Mouse (Mus musculus) midbrain, embryonic 15.5 days (tissue): ENCODE measurements around the gene 1700012B07Rik. TPM values are rescaled to one million over a fixed set of nuclear protein-coding genes. Genes with fewer than 3 reads are reported as not detected.

ENCODE experiments used
- ATAC-seq: fragments of 200-750 bp; cut with Nextera tagmentation; replicated peaks from 2 replicates; pipeline ENCODE4 v1.8.0; 2017; ENCODE audit warnings: moderate TSS enrichment
- H3K27ac ChIP-seq: fragments of 300-500 bp; sonication (generic); 2 replicates; pipeline ENCODE4 v1.5.1; 2015; ENCODE audit warnings: mild to moderate bottlenecking, inconsistent platforms
- H3K27me3 ChIP-seq: fragments of 300-500 bp; sonication (generic); replicated peaks from 2 replicates; pipeline ENCODE4 v1.6.1; 2015; ENCODE audit warnings: inconsistent platforms
- H3K36me3 ChIP-seq: fragments of 300-500 bp; sonication (generic); replicated peaks from 2 replicates; pipeline ENCODE4 v1.6.1; 2015; ENCODE audit warnings: inconsistent platforms
- H3K4me1 ChIP-seq: fragments of 300-500 bp; sonication (generic); 2 replicates; pipeline ENCODE4 v1.6.1; 2015; ENCODE audit warnings: inconsistent platforms
- H3K4me2 ChIP-seq: fragments of 300-500 bp; sonication (generic); 2 replicates; pipeline ENCODE4 v1.6.1; 2015; ENCODE audit warnings: inconsistent platforms, mild to moderate bottlenecking, moderate library complexity
- H3K4me3 ChIP-seq: fragments of 300-500 bp; sonication (generic); 2 replicates; pipeline ENCODE4 v1.5.1; 2015; ENCODE audit warnings: mild to moderate bottlenecking, inconsistent platforms
- H3K9ac ChIP-seq: fragments of 300-500 bp; sonication (generic); 2 replicates; pipeline ENCODE4 v1.6.1; 2015; ENCODE audit warnings: mild to moderate bottlenecking, inconsistent platforms
- H3K9me3 ChIP-seq: fragments of 300-500 bp; sonication (generic); 2 replicates; pipeline ENCODE4 v1.6.1; 2016; ENCODE audit warnings: inconsistent platforms
- WGBS: fragments of 180-500 bp; shearing (Covaris S2); methylation state at CpG from one replicate; pipeline ENCODE4 v1.1.7; 2015; ENCODE audit warnings: mixed read lengths; 5-methylcytosine and 5-hydroxymethylcytosine counted together
- polyA plus RNA-seq: library from polyadenylated mRNA; unstranded; fragments of >200 nt; fragmentation: Nextera tagmentation; extraction: Ambion mirVana; gene quantifications from 2 replicates; pipeline ENCODE4 v1.2.1, GENCODE M21; 2015

The 1700012B07Rik gene
- polyA plus RNA-seq, 1 experiment from 2014 or later, result not detected

GRCm38 (mm10) chr11:109822280-109822679, 5.6 kb downstream of the 1700012B07Rik start:
- no peaks in the 10 kb centered on the region for H3K36me3 ChIP-seq
- WGBS, result 86% methylated on average over 6 of the region's 6 CpGs
- no peak overlapping the region for H3K4me3 ChIP-seq
- no peak overlapping the region for H3K27ac ChIP-seq
- H3K9me3 ChIP-seq, result 0 out of 2 replicates have a peak, but pooled peaks cover 3% of the 10 kb centered on the region
- no peaks in the 10 kb centered on the region for H3K4me1 ChIP-seq
- no peak for ATAC-seq
- no peak overlapping the region for H3K4me2 ChIP-seq
- no peaks in the 10 kb centered on the region for H3K27me3 ChIP-seq
- H3K9ac ChIP-seq, result no peak overlapping the region

GRCm38 (mm10) chr11:109817405-109817804, 10.4 kb downstream of the 1700012B07Rik start:
- 86% methylated on average over 3 of the region's 3 CpGs for WGBS
- no peak for ATAC-seq
- Histone ChIP-seq H3K4me1 (no peaks in the 10 kb centered on the region), H3K27ac (no peak overlapping the region), H3K27me3 (no peaks in the 10 kb centered on the region), H3K4me3 (no peak overlapping the region), H3K9me3 (no peaks in the 10 kb centered on the region), H3K9ac (no peak overlapping the region), H3K4me2 (no peak overlapping the region), H3K36me3 (no peaks in the 10 kb centered on the region)

- Histone ChIP-seq H3K4me2 (no peak overlapping the region), H3K27ac (no peak overlapping the region), H3K9me3 (no peaks in the 10 kb centered on the region), H3K4me3 (no peak overlapping the region), H3K27me3 (no peaks in the 10 kb centered on the region), H3K9ac (no peak overlapping the region), H3K4me1 (no peaks in the 10 kb centered on the region), H3K36me3 (no peaks in the 10 kb centered on the region)
- ATAC-seq, result no peak
- 92% methylated on average over 1 of the region's 1 CpGs for WGBS
Measured at GRCm38 (mm10) chr11:109816911-109817310, 10.9 kb downstream of the 1700012B07Rik start.

GRCm38 (mm10) chr11:109811721-109812120, 16.1 kb downstream of the 1700012B07Rik start:
- Histone ChIP-seq H3K4me3 (no peak overlapping the region), H3K4me2 (no peak overlapping the region), H3K27ac (no peak overlapping the region), H3K36me3 (no peaks in the 10 kb centered on the region), H3K9ac (no peak overlapping the region), H3K4me1 (no peaks in the 10 kb centered on the region), H3K27me3 (no peaks in the 10 kb centered on the region), H3K9me3 (no peaks in the 10 kb centered on the region)
- WGBS, result 74% methylated on average over 2 of the region's 2 CpGs
- no peak for ATAC-seq

GRCm38 (mm10) chr11:109809175-109809855, 18.5 kb downstream of the 1700012B07Rik start:
- Histone ChIP-seq H3K4me1 (no peaks in the 10 kb centered on the region), H3K27me3 (no peaks in the 10 kb centered on the region), H3K9ac (no peak overlapping the region), H3K9me3 (no peaks in the 10 kb centered on the region), H3K4me3 (no peak overlapping the region), H3K36me3 (no peaks in the 10 kb centered on the region), H3K4me2 (no peak overlapping the region), H3K27ac (no peak overlapping the region)
- 72% methylated on average over 4 of the region's 4 CpGs for WGBS
- no peak for ATAC-seq

GRCm38 (mm10) chr11:109801515-109801914, 26.3 kb downstream of the 1700012B07Rik start:
- 70% methylated on average over 1 of the region's 1 CpGs for WGBS
- no peak overlapping the region for H3K27ac ChIP-seq

GRCm38 (mm10) chr11:109797531-109797930, 30.3 kb downstream of the 1700012B07Rik start:
- ATAC-seq, result no peak
- Histone ChIP-seq H3K4me1 (no peaks in the 10 kb centered on the region), H3K4me2 (no peak overlapping the region), H3K27ac (no peak overlapping the region), H3K4me3 (no peak overlapping the region), H3K27me3 (no peaks in the 10 kb centered on the region), H3K36me3 (no peaks in the 10 kb centered on the region), H3K9ac (no peak overlapping the region), H3K9me3 (no peaks in the 10 kb centered on the region)
- whole genome bisulfite sequencing, result 93% methylated on average over 6 of the region's 6 CpGs

More at GRCm38 (mm10) chr11:109801515-109801914, 26.3 kb downstream of the 1700012B07Rik start:
- Histone ChIP-seq H3K4me2 (no peak overlapping the region), H3K27me3 (no peaks in the 10 kb centered on the region), H3K4me3 (no peak overlapping the region), H3K9me3 (no peaks in the 10 kb centered on the region), H3K36me3 (no peaks in the 10 kb centered on the region), H3K9ac (no peak overlapping the region), H3K4me1 (no peaks in the 10 kb centered on the region)
- no peak for ATAC-seq

- H3K4me3 ChIP-seq, result no peak overlapping the region
- no peaks in the 10 kb centered on the region for H3K27me3 ChIP-seq
- no peaks in the 10 kb centered on the region for H3K36me3 ChIP-seq
- no peaks in the 10 kb centered on the region for H3K4me1 ChIP-seq
- 83% methylated on average over 2 of the region's 2 CpGs for WGBS
- no peaks in the 10 kb centered on the region for H3K9me3 ChIP-seq
- H3K9ac ChIP-seq, result no peak overlapping the region
- no peak for ATAC-seq
- H3K27ac ChIP-seq, result no peak overlapping the region
- no peak overlapping the region for H3K4me2 ChIP-seq
Measured at GRCm38 (mm10) chr11:109795536-109795935, 32.3 kb downstream of the 1700012B07Rik start.

GRCm38 (mm10) chr11:109793578-109793977, 34.3 kb downstream of the 1700012B07Rik start:
- 90% methylated on average over 4 of the region's 4 CpGs for WGBS
- Histone ChIP-seq H3K27me3 (no peaks in the 10 kb centered on the region), H3K4me3 (no peak overlapping the region), H3K36me3 (no peaks in the 10 kb centered on the region), H3K4me2 (no peak overlapping the region), H3K9ac (no peak overlapping the region), H3K4me1 (no peaks in the 10 kb centered on the region), H3K9me3 (no peaks in the 10 kb centered on the region), H3K27ac (no peak overlapping the region)
- ATAC-seq, result no peak

GRCm38 (mm10) chr11:109792401-109792997, 35.3 kb downstream of the 1700012B07Rik start:
- H3K9me3 ChIP-seq, result no peaks in the 10 kb centered on the region
- 92% methylated on average over 13 of the region's 13 CpGs for WGBS
- no peak overlapping the region for H3K9ac ChIP-seq
- no peak overlapping the region for H3K27ac ChIP-seq
- H3K4me1 ChIP-seq, result no peaks in the 10 kb centered on the region
- H3K4me2 ChIP-seq, result no peak overlapping the region
- no peak overlapping the region for H3K4me3 ChIP-seq
- H3K27me3 ChIP-seq, result no peaks in the 10 kb centered on the region
- no peak for ATAC-seq
- H3K36me3 ChIP-seq, result no peaks in the 10 kb centered on the region

- Histone ChIP-seq H3K4me3 (no peak overlapping the region), H3K9me3 (no peaks in the 10 kb centered on the region), H3K27ac (no peak overlapping the region), H3K36me3 (no peaks in the 10 kb centered on the region), H3K9ac (no peak overlapping the region), H3K4me2 (no peak overlapping the region), H3K27me3 (no peaks in the 10 kb centered on the region), H3K4me1 (no peaks in the 10 kb centered on the region)
- WGBS, result 88% methylated on average over 2 of the region's 2 CpGs
- no peak for ATAC-seq
Measured at GRCm38 (mm10) chr11:109791965-109792364, 35.9 kb downstream of the 1700012B07Rik start.

GRCm38 (mm10) chr11:109790221-109790620, 37.6 kb downstream of the 1700012B07Rik start:
- no peaks in the 10 kb centered on the region for H3K27me3 ChIP-seq
- H3K4me1 ChIP-seq, result no peaks in the 10 kb centered on the region
- no peaks in the 10 kb centered on the region for H3K9me3 ChIP-seq
- no peak overlapping the region for H3K9ac ChIP-seq
- WGBS, result 88% methylated on average over 8 of the region's 8 CpGs
- H3K36me3 ChIP-seq, result no peaks in the 10 kb centered on the region
- no peak overlapping the region for H3K27ac ChIP-seq
- no peak overlapping the region for H3K4me2 ChIP-seq
- ATAC-seq, result no peak
- H3K4me3 ChIP-seq, result no peak overlapping the region

- Histone ChIP-seq H3K4me2 (no peak overlapping the region), H3K4me1 (no peaks in the 10 kb centered on the region), H3K36me3 (no peaks in the 10 kb centered on the region), H3K9ac (no peak overlapping the region), H3K9me3 (no peaks in the 10 kb centered on the region), H3K27ac (no peak overlapping the region), H3K4me3 (no peak overlapping the region), H3K27me3 (no peaks in the 10 kb centered on the region)
- no peak for ATAC-seq
- 88% methylated on average over 5 of the region's 5 CpGs for WGBS
Measured at GRCm38 (mm10) chr11:109785392-109785791, 42.5 kb downstream of the 1700012B07Rik start.
